Mouse (Mus musculus): ENCODE data around the gene Prepl.

GRCm38 (mm10) chr17:85100232-85100631 lies 10.2 kb upstream of the Prepl start:
- TF ChIP-seq POLR2A (IDR thresholded peaks at IDR 0.05; ENCODE audit: borderline replicate concordance, extremely low read depth, insufficient read depth, insufficient read length, poor library complexity, severe bottlenecking) (no peak), CTCF (IDR thresholded peaks at IDR 0.05; ENCODE audit: borderline replicate concordance, extremely low read depth, insufficient read depth, insufficient read length) (no peak)
